Mouse (Mus musculus) small intestine, adult 2 months (tissue): ENCODE data around the gene Smc1b. TPM values are rescaled to one million over a fixed set of nuclear protein-coding genes. Genes with fewer than 3 reads are reported as not detected.
A peak's percentile ranks its signal among the peaks of the same experiment; 100 is the strongest.

ENCODE experiments used
- H3K27ac ChIP-seq: fragments of 200-500 bp; 2 replicates; pipeline ENCODE4 v1.5.1; 2012; ENCODE audit warnings: low read depth, low read length, control low read depth, inconsistent platforms; ENCODE audit not compliant: insufficient read depth
- H3K27me3 ChIP-seq: fragments of 200-500 bp; 2 replicates; pipeline ENCODE4 v1.6.1; 2012; ENCODE audit warnings: mild to moderate bottlenecking, moderate library complexity, low read length, inconsistent platforms; ENCODE audit not compliant: control insufficient read depth, insufficient read depth
- H3K36me3 ChIP-seq: fragments of 200-500 bp; 2 replicates; pipeline ENCODE4 v1.6.1; 2012; ENCODE audit warnings: mild to moderate bottlenecking, low read length, control low read depth, inconsistent platforms; ENCODE audit not compliant: control insufficient read depth, insufficient read depth
- H3K4me1 ChIP-seq: fragments of 200-500 bp; 2 replicates; pipeline ENCODE4 v1.6.1; 2012; ENCODE audit warnings: low read length, inconsistent platforms, mixed read lengths; ENCODE audit not compliant: control insufficient read depth, insufficient read depth, insufficient read length
- H3K4me3 ChIP-seq: fragments of 200-500 bp; 2 replicates; pipeline ENCODE4 v1.5.1; 2012; ENCODE audit warnings: low read depth, mild to moderate bottlenecking, control low read depth, inconsistent platforms, low read length, moderate library complexity
- CTCF ChIP-seq: fragments of 200-500 bp; IDR thresholded peaks from 2 replicates; pipeline ENCODE4 v1.5.1; 2012; ENCODE audit warnings: low read depth, mild to moderate bottlenecking, control low read depth, inconsistent platforms, low read length, moderate library complexity, mixed read lengths; ENCODE audit not compliant: insufficient replicate concordance, insufficient read length; ENCODE audit errors: extremely low read depth
- POLR2A ChIP-seq: fragments of 200-500 bp; IDR thresholded peaks from 2 replicates; pipeline ENCODE4 v1.6.1; 2012; ENCODE audit warnings: low read depth, mild to moderate bottlenecking, control low read depth, inconsistent platforms, low read length, moderate library complexity
- WGBS: fragments of 180-500 bp; shearing (Covaris S2); methylation state at CpG from one replicate; pipeline ENCODE4 v1.1.7; 2018; 5-methylcytosine and 5-hydroxymethylcytosine counted together
- polyA plus RNA-seq: library from polyadenylated mRNA; depleted of rRNA; stranded (reverse); fragments of >200 nt; gene quantifications from 2 replicates; pipeline ENCODE4 v1.2.3, GENCODE M21; 2012

Gene Smc1b
- polyA plus RNA-seq, 1 experiment = not detected

DNA sequence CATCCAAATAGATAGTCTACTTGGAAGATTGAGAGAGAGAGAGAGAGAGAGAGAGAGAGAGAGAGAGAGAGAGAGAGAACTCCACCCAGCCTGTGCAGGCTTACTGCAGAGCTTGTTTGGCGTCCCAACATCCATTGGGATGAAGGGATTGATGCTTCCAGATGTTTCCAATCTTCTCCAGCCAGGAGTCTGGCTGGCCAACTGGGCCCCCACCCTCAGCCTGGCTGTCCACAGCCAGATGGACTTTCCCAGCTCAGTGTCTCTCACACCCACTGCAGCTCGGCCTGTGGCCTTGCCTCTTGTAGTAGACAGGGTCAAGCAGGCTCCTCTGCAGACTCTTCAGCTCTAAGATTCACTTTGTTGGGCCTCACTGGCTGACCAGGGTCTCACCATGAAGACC, 40.3 kb upstream of the Smc1b start:
- Histone ChIP-seq H3K27me3 (no peaks in the 10 kb centered on the region), H3K4me3 (no peak overlapping the region), H3K27ac (no peak overlapping the region), H3K4me1 (peaks cover 4% of the 10 kb centered on the region; the same call in 1 of the 2 replicates), H3K36me3 (no peaks in the 10 kb centered on the region)
- 68% methylated on average over 2 of the region's 2 CpGs for WGBS
- TF ChIP-seq POLR2A (no peak), CTCF (no peak)

DNA sequence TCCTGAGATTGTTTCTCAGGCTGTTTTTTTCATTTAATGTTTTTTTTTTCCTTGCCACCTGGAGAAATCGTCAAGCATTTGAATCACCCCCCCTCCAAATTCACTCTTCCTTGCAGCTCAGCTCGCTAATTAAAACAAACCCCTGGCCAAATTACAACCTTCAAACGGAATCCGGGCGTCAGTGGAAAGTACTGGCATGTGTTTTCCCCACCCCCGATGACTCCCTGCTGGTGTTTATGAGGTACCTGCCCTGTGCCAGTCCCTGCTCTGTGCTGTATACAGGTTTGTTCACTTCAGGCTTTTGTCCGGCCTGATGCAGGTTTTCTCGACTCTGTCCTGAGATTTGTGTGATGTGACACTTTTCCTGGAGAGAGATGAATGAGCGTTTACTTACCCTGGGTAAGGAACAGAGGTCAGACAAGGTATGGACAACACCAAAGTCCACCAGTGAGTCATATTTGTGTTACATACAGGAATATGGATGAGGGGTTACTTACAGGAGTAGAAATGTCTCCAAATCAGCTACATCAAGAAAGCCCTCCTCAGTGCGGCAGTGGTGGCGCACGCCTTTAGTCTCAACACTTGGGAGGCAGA, 35.4 kb upstream of the Smc1b start:
- 58% methylated on average over 12 of the region's 12 CpGs for WGBS
- Histone ChIP-seq H3K4me1 (peaks cover 8% of the 10 kb centered on the region), H3K27ac (no peak overlapping the region), H3K27me3 (no peaks in the 10 kb centered on the region), H3K36me3 (no peaks in the 10 kb centered on the region), H3K4me3 (no peak overlapping the region)
- TF ChIP-seq CTCF (no peak), POLR2A (no peak)

DNA sequence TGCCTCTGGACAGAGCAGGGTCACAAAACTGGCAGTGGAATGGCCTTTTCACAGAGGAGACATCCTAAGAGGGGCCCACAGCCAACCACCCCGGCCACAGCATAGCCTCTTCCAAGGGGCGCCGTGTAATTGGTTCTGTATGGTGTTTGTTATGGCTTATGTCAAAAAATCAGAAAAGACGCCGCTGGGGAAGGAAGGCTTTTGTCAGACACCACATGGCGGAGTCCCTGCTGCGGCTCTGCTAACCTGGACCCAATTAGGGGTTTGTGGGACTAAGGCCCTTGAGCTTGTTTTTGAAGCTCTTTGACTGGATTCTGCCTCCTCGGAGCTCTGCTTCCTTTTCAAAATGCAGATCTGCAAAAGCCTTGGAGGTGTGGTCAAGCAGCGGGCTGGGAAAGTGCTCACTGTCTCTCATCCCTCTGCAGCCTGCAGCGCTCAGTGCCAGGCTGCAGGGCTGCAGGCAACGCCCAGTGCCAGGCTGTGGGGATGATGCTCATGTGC, 34.7 kb upstream of the Smc1b start:
- Histone ChIP-seq H3K27ac (no peak overlapping the region), H3K27me3 (no peaks in the 10 kb centered on the region), H3K36me3 (no peaks in the 10 kb centered on the region), H3K4me3 (no peak overlapping the region), H3K4me1 (peaks cover 10% of the 10 kb centered on the region)
- WGBS = 67% methylated on average over 11 of the region's 11 CpGs
- TF ChIP-seq POLR2A (no peak), CTCF (no peak)

DNA sequence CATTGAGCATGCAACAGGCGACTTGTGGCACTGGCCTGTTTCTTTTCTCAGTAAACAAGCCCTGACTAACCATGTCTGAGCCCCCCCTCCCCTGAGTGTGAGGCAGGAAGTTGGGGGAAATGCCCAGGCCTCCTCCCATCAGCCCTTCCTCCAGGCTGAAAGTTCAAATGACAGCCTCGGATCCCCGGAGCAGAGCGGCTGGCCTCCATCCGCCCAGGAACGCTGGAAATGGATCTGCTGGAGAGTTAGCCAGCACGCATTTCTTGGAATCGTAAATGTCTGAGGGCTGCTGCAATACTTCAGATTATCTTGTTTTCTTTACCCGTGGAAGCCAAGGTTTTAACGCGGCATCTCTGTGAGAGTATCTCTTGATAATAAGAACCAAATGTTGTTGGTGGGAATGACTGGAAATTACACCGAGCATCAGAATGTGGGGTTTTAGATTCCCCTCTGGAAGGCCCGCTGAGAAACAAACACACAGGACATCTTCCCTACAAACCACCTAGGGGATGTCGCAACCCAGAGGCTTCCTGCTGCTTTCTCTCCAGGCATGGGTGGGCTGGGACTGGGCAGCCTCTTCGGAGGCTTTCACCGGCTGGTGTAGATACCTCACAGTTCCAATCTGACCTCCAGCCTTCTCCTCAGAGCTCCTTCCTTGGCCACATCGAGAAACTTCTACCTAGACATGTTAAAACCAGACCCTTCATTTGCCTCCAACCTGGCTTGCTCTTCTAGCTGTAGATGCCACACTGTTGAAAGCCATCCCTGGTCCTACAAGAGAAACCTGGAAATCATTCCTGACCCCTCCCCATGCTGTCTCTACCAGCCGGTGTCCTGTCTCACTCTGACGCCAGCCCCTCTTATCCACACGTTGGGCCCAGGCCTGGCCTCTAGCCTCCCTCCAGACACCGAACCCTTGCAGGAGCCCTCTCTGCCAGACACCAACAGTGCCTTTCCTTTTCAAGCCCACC, 31.2 kb upstream of the Smc1b start:
- H3K27me3 ChIP-seq = no peaks in the 10 kb centered on the region
- 0 out of 2 replicates have a peak overlapping the region, but pooled peaks have one; percentile 0 for H3K27ac ChIP-seq
- WGBS = 62% methylated on average over 21 of the region's 21 CpGs
- no peak overlapping the region for H3K4me3 ChIP-seq
- no peak for TF ChIP-seq POLR2A
- no peak for TF ChIP-seq CTCF
- no peaks in the 10 kb centered on the region for H3K36me3 ChIP-seq
- H3K4me1 ChIP-seq = peaks cover 10% of the 10 kb centered on the region

DNA sequence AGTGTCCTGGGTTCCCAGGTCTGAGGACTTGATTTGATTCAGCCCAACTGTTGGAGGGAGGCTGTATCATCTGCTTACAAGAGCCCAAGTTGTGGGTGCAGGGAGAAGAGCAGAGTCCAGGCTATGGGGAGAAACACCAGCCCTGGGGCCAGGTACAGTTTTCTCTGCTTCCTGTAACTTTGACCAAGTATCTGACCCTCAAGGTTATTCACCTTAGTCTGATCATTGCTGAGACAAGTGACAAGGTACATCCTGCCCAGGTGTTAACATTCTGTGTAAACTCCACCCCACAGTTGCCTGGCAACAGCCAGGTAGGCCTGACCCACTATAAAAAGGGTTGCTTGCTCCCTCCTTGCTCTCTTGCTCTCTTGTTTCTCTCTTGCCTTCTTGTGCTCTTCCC, 29.7 kb upstream of the Smc1b start:
- Histone ChIP-seq H3K27ac (peak overlapping the region; percentile 79), H3K36me3 (no peaks in the 10 kb centered on the region), H3K4me1 (peaks cover 6% of the 10 kb centered on the region), H3K4me3 (no peak overlapping the region), H3K27me3 (no peaks in the 10 kb centered on the region)
- no peak for TF ChIP-seq CTCF
- TF ChIP-seq POLR2A = no peak

DNA sequence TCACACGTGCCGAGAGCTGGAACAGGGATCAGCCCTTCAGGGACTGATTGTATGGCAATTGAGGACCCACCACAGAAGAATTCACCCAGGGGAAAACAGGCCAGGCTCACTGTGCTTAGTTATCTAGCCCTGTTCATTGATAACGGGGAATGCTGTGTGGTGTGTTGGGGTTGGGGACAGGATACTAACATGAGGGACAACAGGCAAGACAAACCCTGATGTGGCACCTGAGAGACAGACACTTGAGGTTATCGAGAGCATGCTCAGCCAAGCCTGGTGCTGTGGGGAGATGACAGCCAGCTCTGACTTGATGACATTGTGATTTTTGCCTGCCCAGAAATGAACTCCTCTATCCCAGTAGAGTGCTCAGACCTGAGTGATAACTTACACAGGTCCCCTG, 24.4 kb upstream of the Smc1b start:
- no peaks in the 10 kb centered on the region for H3K36me3 ChIP-seq
- no peak overlapping the region for H3K27ac ChIP-seq
- no peak overlapping the region for H3K4me3 ChIP-seq
- 71% methylated on average over 4 of the region's 4 CpGs for WGBS
- peaks cover 2% of the 10 kb centered on the region; the same call in 1 of the 2 replicates for H3K4me1 ChIP-seq
- no peaks in the 10 kb centered on the region for H3K27me3 ChIP-seq
- TF ChIP-seq POLR2A = no peak
- no peak for TF ChIP-seq CTCF

DNA sequence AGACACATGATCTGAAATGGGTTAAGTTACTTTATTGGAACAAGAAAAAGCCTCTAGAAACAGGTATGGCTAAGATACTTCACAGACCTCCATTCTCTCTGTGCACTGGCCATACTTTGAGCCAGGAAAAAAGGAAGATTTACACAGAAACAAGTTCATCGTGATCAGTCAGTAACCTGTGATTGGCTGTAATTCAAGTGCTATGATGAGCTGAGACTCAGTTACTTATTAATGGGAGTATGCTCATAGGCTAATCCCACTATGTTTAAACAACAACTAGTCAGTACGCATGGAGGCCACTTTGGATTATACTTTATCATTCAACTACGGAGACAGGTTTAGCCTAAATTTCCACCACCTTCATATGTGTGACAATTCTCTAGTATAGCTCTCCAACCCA, 22.3 kb upstream of the Smc1b start:
- H3K27me3 ChIP-seq = no peaks in the 10 kb centered on the region
- no peak overlapping the region for H3K4me3 ChIP-seq
- TF ChIP-seq POLR2A = no peak
- no peak for TF ChIP-seq CTCF
- H3K36me3 ChIP-seq = no peaks in the 10 kb centered on the region
- H3K27ac ChIP-seq = no peak overlapping the region
- 39% methylated on average over 3 of the region's 3 CpGs for WGBS
- 0 out of 2 replicates have a peak, but pooled peaks cover 2% of the 10 kb centered on the region for H3K4me1 ChIP-seq
